Mouse (Mus musculus) liver, embryonic 16.5 days (tissue): ENCODE data around the gene Ace. TPM values are rescaled to one million over a fixed set of nuclear protein-coding genes. Genes with fewer than 3 reads are reported as not detected.

Source experiments
- ATAC-seq: fragments of 200-750 bp; cut with Nextera tagmentation; 2 replicates; pipeline ENCODE4 v1.8.0; 2017; ENCODE audit warnings: low read depth, mild to moderate bottlenecking, moderate number of reproducible peaks, moderate library complexity
- H3K27ac ChIP-seq: fragments of 300-500 bp; sonication (generic); 2 replicates; pipeline ENCODE4 v1.5.1; 2014; ENCODE audit warnings: mild to moderate bottlenecking, low read length
- H3K27me3 ChIP-seq: fragments of 300-500 bp; sonication (generic); 2 replicates; pipeline ENCODE4 v1.6.1; 2014; ENCODE audit warnings: low read depth, low read length, mixed read lengths; ENCODE audit not compliant: control insufficient read depth, insufficient read depth
- H3K36me3 ChIP-seq: fragments of 300-500 bp; sonication (generic); 2 replicates; pipeline ENCODE4 v1.6.1; 2014; ENCODE audit warnings: mild to moderate bottlenecking; ENCODE audit not compliant: control insufficient read depth, insufficient read depth
- H3K4me1 ChIP-seq: fragments of 300-500 bp; sonication (generic); 2 replicates; pipeline ENCODE4 v1.6.1; 2014; ENCODE audit warnings: low read depth, low read length, mixed read lengths; ENCODE audit not compliant: control insufficient read depth
- H3K4me2 ChIP-seq: fragments of 300-500 bp; sonication (generic); 2 replicates; pipeline ENCODE4 v1.6.1; 2014; ENCODE audit warnings: low read depth, low read length, mixed read lengths
- H3K4me3 ChIP-seq: fragments of 300-500 bp; sonication (generic); 2 replicates; pipeline ENCODE4 v1.5.1; 2014; ENCODE audit warnings: low read depth, mild to moderate bottlenecking, low read length
- H3K9ac ChIP-seq: fragments of 300-500 bp; sonication (generic); 2 replicates; pipeline ENCODE4 v1.6.1; 2014; ENCODE audit warnings: low read depth, low read length
- H3K9me3 ChIP-seq: fragments of 300-500 bp; sonication (generic); replicated peaks from 2 replicates; pipeline ENCODE4 v1.6.1; 2016; ENCODE audit warnings: low read length; ENCODE audit not compliant: control insufficient read depth
- WGBS: fragments of 180-500 bp; shearing (Covaris S2); extraction: QIAGEN DNeasy Blood & Tissue Kit; methylation state at CpG from one replicate; pipeline ENCODE4 v1.1.7; 2014; ENCODE audit not compliant: insufficient replicate concordance; 5-methylcytosine and 5-hydroxymethylcytosine counted together
- polyA plus RNA-seq: library from polyadenylated mRNA; unstranded; fragments of >200 nt; fragmentation: Nextera tagmentation; extraction: Ambion mirVana; gene quantifications from 2 replicates; pipeline ENCODE4 v1.2.1, GENCODE M21; 2015

The Ace gene
- polyA plus RNA-seq, 1 experiment from 2014 or later: 0.24 TPM

GRCm38 (mm10) chr11:105975050-105975449 is 7.3 kb downstream of the Ace start:
- WGBS: 46% methylated on average over 3 of the region's 3 CpGs
- Histone ChIP-seq H3K9me3 (no peaks in the 10 kb centered on the region), H3K4me3 (no peak overlapping the region), H3K27me3 (peaks cover 28% of the 10 kb centered on the region), H3K36me3 (no peaks in the 10 kb centered on the region), H3K4me1 (no peaks in the 10 kb centered on the region), H3K4me2 (no peak overlapping the region), H3K27ac (no peak overlapping the region), H3K9ac (no peak overlapping the region)
- no peak for ATAC-seq

GRCm38 (mm10) chr11:105975636-105976035 is 7.9 kb downstream of the Ace start:
- H3K4me1 ChIP-seq: no peaks in the 10 kb centered on the region
- H3K27me3 ChIP-seq: peaks cover 23% of the 10 kb centered on the region
- H3K9ac ChIP-seq: no peak overlapping the region
- no peak for ATAC-seq
- H3K36me3 ChIP-seq: no peaks in the 10 kb centered on the region
- H3K4me2 ChIP-seq: no peak overlapping the region
- H3K27ac ChIP-seq: no peak overlapping the region
- H3K4me3 ChIP-seq: no peak overlapping the region
- H3K9me3 ChIP-seq: no peaks in the 10 kb centered on the region
- 63% methylated on average over 5 of the region's 5 CpGs for WGBS

- Histone ChIP-seq H3K27ac (no peak overlapping the region), H3K9ac (no peak overlapping the region), H3K36me3 (no peaks in the 10 kb centered on the region), H3K4me3 (no peak overlapping the region), H3K27me3 (peaks cover 7% of the 10 kb centered on the region), H3K4me1 (no peaks in the 10 kb centered on the region), H3K4me2 (no peak overlapping the region), H3K9me3 (no peaks in the 10 kb centered on the region)
- no peak for ATAC-seq
- 51% methylated on average over 2 of the region's 2 CpGs for WGBS
Observed at GRCm38 (mm10) chr11:105978232-105978631, 10.5 kb downstream of the Ace start.

DNA sequence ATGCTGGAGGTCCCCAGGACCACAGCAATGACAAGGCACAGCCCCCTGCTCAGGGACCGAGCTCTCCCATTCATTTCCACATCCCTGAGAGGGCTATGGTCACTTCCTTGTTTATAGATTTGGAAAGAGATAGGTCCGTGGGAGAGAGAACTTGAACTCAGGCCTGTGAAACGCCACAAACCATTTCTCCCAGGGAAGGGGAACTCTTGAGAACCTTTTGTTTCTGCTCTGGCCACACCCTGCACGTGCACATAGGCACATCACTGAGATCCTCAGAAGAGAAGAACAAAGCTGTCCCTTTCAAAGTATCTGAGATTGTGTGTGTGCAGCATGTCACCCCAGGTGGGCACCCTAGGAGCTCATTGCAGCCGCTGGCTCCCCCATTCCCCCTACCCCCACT is 10.9 kb downstream of the Ace start:
- no peak overlapping the region for H3K9ac ChIP-seq
- H3K27ac ChIP-seq: no peak overlapping the region
- H3K27me3 ChIP-seq: peaks cover 7% of the 10 kb centered on the region
- no peaks in the 10 kb centered on the region for H3K4me1 ChIP-seq
- no peak overlapping the region for H3K4me3 ChIP-seq
- ATAC-seq: no peak
- H3K9me3 ChIP-seq: no peaks in the 10 kb centered on the region
- H3K4me2 ChIP-seq: no peak overlapping the region
- no peaks in the 10 kb centered on the region for H3K36me3 ChIP-seq
- WGBS: 32% methylated on average over 5 of the region's 5 CpGs

DNA sequence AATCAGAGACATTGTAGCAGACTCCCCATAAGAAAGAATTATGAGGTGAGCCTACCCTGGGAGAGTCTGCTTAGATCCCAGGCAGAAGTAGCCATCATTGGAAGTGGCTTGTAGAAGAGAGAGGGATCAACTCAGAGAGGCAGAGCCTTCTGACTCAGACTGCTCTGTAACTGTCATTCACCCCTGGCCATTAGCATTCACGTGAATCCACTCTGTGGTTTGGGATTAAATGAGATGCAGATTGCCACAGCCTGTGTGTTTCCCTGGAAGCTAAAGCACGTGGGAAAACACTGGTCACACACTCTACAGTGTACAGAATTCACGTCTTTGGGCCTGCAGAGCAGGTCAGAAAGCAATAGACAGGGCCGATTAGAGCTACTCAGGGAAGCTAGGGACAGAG is 16.7 kb downstream of the Ace start:
- Histone ChIP-seq H3K27me3 (no peaks in the 10 kb centered on the region), H3K36me3 (no peaks in the 10 kb centered on the region), H3K9me3 (no peaks in the 10 kb centered on the region), H3K9ac (no peak overlapping the region), H3K4me2 (no peak overlapping the region), H3K4me3 (no peak overlapping the region), H3K4me1 (no peaks in the 10 kb centered on the region), H3K27ac (no peak overlapping the region)
- 50% methylated on average over 4 of the region's 4 CpGs for WGBS
- no peak for ATAC-seq

DNA sequence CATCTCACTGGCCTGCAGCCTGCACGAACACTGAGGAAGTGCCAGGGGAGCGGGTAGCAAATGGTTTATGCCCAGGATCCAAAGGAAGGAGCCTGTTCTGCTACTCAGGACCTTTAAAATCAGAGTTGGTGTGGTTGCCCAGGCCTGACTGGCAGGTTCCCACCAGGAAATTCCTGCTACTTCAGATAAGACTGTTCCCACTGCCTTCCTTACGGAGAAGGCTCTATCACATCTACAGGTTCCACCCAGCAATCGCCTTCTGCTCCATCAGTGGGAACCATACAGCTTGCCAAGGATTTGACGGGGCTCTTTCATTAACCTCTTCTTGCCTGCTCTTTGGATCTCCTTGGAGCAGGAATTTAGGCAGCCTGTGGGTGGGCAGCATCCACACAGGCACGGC is 19.7 kb downstream of the Ace start:
- H3K4me3 ChIP-seq: no peak overlapping the region
- H3K27me3 ChIP-seq: no peaks in the 10 kb centered on the region
- no peaks in the 10 kb centered on the region for H3K9me3 ChIP-seq
- H3K4me2 ChIP-seq: no peak overlapping the region
- H3K27ac ChIP-seq: no peak overlapping the region
- WGBS: 38% methylated on average over 6 of the region's 6 CpGs
- no peaks in the 10 kb centered on the region for H3K36me3 ChIP-seq
- H3K4me1 ChIP-seq: no peaks in the 10 kb centered on the region; the same call in 1 of the 2 replicates
- no peak overlapping the region for H3K9ac ChIP-seq
- no peak for ATAC-seq

DNA sequence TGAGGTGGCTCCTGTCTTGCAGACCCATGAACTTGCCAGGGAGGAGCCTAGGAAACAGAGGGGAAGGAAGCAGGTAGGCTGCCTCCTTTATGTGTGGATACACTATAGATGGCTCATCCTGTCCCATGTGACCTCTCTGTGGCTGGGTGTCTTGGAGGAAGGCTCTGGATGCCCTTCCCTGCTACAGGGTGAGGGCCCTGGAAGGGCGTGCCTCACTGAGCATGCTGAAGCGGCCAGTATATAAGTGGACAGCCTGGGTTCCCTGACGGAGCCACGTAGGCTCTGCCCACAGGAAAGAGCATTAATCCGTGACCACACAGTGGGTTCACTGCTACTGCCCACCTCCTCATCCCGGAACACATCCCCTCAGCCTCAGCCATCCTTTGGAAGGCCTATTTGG is 21.7 kb downstream of the Ace start:
- ATAC-seq: peak; percentile 16; the same call in 1 of the 2 replicates
- H3K9me3 ChIP-seq: no peaks in the 10 kb centered on the region
- H3K4me3 ChIP-seq: no peak overlapping the region
- H3K4me1 ChIP-seq: no peaks in the 10 kb centered on the region; the same call in 1 of the 2 replicates
- no peaks in the 10 kb centered on the region for H3K36me3 ChIP-seq
- H3K4me2 ChIP-seq: no peak overlapping the region
- no peak overlapping the region for H3K9ac ChIP-seq
- WGBS: 49% methylated on average over 6 of the region's 6 CpGs
- no peak overlapping the region for H3K27ac ChIP-seq
- no peaks in the 10 kb centered on the region for H3K27me3 ChIP-seq

DNA sequence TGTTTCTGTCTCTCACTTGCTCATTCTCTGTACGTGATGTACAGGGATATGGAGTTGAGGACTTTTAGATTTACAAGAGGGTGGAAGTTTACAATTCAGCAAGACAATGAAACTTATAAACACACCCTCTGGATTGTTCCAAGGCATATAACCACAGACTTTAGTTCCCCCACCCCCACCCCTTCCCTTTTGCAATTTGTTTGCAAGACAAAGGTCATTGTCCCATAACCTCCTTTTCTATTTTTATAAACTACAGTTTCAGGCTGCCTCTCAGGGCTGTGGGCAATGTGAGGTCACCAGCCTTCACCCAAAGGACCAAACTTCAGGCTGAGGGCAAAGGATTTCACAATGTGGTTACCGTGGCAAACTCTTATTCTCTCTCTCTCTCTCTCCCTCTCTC is 22.5 kb downstream of the Ace start:
- ATAC-seq: peak; percentile 74

DNA sequence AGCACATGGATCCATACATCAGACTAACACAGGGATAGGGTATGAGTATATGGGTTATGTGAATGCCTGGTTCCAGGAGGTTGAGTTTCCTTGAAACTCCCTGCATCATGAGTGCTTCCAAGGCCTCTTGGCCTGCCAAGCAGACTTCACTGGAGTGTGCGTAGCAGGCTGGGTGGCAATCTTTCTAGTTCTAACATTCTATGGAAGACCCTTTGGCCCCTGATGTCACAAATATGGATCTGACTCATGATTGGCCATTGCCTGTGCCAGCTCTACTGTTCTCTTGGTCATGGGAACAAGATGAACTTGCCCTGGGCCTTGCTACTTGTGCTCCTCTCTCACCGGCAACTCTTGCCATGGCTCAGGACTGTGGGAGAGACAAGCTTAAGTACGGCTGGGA is 26.6 kb downstream of the Ace start, which contains the start of gene Ace3:
Ace3 (plus strand) TSS at position 301 of the 400 bp plus-strand sequence.
- no peak for ATAC-seq
- Histone ChIP-seq H3K9me3 (no peaks in the 10 kb centered on the region), H3K4me1 (no peaks in the 10 kb centered on the region; the same call in 1 of the 2 replicates), H3K4me3 (no peak within 1 kb of the TSS), H3K36me3 (no peaks in the 10 kb centered on the region), H3K9ac (no peak within 1 kb of the TSS), H3K27me3 (peaks cover 22% of the 10 kb centered on the region), H3K4me2 (no peak within 1 kb of the TSS), H3K27ac (no peak within 1 kb of the TSS)
- WGBS: 78% methylated on average over 3 of the region's 3 CpGs

More for the DNA sequence above, 22.5 kb downstream of the Ace start:
- no peak overlapping the region for H3K4me2 ChIP-seq
- no peaks in the 10 kb centered on the region for H3K36me3 ChIP-seq
- 14% methylated on average over 2 of the region's 2 CpGs for WGBS
- no peaks in the 10 kb centered on the region for H3K27me3 ChIP-seq
- no peaks in the 10 kb centered on the region; the same call in 1 of the 2 replicates for H3K4me1 ChIP-seq
- H3K9me3 ChIP-seq: no peaks in the 10 kb centered on the region
- H3K27ac ChIP-seq: no peak overlapping the region
- no peak overlapping the region for H3K9ac ChIP-seq
- H3K4me3 ChIP-seq: no peak overlapping the region
